Mouse (Mus musculus) embryo, embryonic 11 days (tissue): Measurements from ENCODE around the gene Ccr10.

Source experiments
- DNase-seq: peaks from one replicate; pipeline ENCODE4 v3.0.0-alpha.2; 2015

Ccr10 gene

GRCm38 (mm10) chr11:101187541-101187940 is 12.3 kb upstream of the Ccr10 start:
- DNase-seq, result no peak

- no peak for DNase-seq
Observed at GRCm38 (mm10) chr11:101186526-101187247, 11.4 kb upstream of the Ccr10 start.

GRCm38 (mm10) chr11:101185441-101185840 is 10.2 kb upstream of the Ccr10 start:
- no peak for DNase-seq

- no peak for DNase-seq
Observed at GRCm38 (mm10) chr11:101184984-101185383, 9.7 kb upstream of the Ccr10 start.

- DNase-seq, result no peak
Observed at GRCm38 (mm10) chr11:101182771-101183517, 7.7 kb upstream of the Ccr10 start.

- no peak for DNase-seq
Observed at GRCm38 (mm10) chr11:101181961-101182360, 6.7 kb upstream of the Ccr10 start.

- DNase-seq, result peak; percentile 82
Observed at GRCm38 (mm10) chr11:101180846-101181740, 5.8 kb upstream of the Ccr10 start.

- no peak for DNase-seq
Observed at GRCm38 (mm10) chr11:101180261-101180660, 5.0 kb upstream of the Ccr10 start.

GRCm38 (mm10) chr11:101179306-101179705 is 4.1 kb upstream of the Ccr10 start:
- DNase-seq, result no peak

- no peak for DNase-seq
Observed at GRCm38 (mm10) chr11:101178061-101179058, 3.1 kb upstream of the Ccr10 start.

- peak; percentile 72 for DNase-seq
Observed at GRCm38 (mm10) chr11:101176933-101177773, 1.9 kb upstream of the Ccr10 start.

- DNase-seq, result peak; percentile 69
Observed at GRCm38 (mm10) chr11:101176117-101176691, 961 bp upstream of the Ccr10 start.

- no peak for DNase-seq
Observed at GRCm38 (mm10) chr11:101175636-101176116, 433 bp upstream of the Ccr10 start.

GRCm38 (mm10) chr11:101174389-101174745 is 876 bp downstream of the Ccr10 start:
- DNase-seq, result no peak

GRCm38 (mm10) chr11:101173631-101174388 is 1.4 kb downstream of the Ccr10 start:
- peak; percentile 93 for DNase-seq

- no peak for DNase-seq
Observed at GRCm38 (mm10) chr11:101173112-101173511, 2.1 kb downstream of the Ccr10 start.

- no peak for DNase-seq
Observed at GRCm38 (mm10) chr11:101172434-101172815, 2.8 kb downstream of the Ccr10 start.

- peak; percentile 92 for DNase-seq
Observed at GRCm38 (mm10) chr11:101171721-101172433, 3.4 kb downstream of the Ccr10 start.
